Mouse (Mus musculus): ENCODE results near the gene Ntf3. TPM values are rescaled to one million over a fixed set of nuclear protein-coding genes. Genes with fewer than 3 reads are reported as not detected.

The Ntf3 gene
- total and polyA plus RNA-seq, 3 experiments, result not detected

DNA sequence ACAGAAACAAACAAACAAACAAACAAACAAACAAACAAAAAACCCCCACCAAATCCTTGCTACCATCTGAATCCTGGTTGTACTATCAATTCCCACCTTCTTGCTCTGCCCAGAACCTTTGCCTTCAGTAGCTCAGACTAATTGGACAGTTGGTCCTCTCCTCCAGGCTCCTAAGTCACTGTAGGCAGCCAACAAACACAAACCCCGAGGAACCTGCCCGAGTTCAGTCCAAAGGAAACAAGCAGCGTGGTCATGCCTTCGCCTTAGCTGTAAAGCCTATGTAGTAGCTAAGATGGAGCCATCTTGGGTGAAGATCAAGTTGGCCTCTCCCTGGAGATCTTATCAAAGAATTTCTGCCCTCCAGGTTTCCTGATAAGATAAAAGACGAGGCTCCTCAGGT, 113.6 kb downstream of the Ntf3 start:
- H3K9ac ChIP-seq (ENCODE audit: insufficient read depth, low read depth), result no peak overlapping the region
- H3K27ac ChIP-seq (ENCODE audit: insufficient read depth, low read depth), result no peak overlapping the region
- peaks cover 82% of the 10 kb centered on the region for H3K27me3 ChIP-seq (replicated peaks)
- H3K9me3 ChIP-seq (replicated peaks; ENCODE audit: low read length), result no peaks in the 10 kb centered on the region
- no peak overlapping the region for H3K4me2 ChIP-seq (ENCODE audit: insufficient read depth, low read depth, poor library complexity, severe bottlenecking)
- no peaks in the 10 kb centered on the region for H3K79me2 ChIP-seq (replicated peaks; ENCODE audit: control insufficient read depth, extremely low read depth, insufficient read depth, poor library complexity, severe bottlenecking)
- no peak for TF ChIP-seq RAD21 (IDR thresholded peaks at IDR 0.05; ENCODE audit: low read depth, low read length)
- TF ChIP-seq NRF1 (IDR thresholded peaks at IDR 0.05; ENCODE audit: low read depth, low read length), result no peak
- no peak for TF ChIP-seq NELFE (IDR thresholded peaks at IDR 0.05; ENCODE audit: low read depth, low read length)
- TF ChIP-seq ZNF384 (IDR thresholded peaks at IDR 0.05; ENCODE audit: low read depth, low read length), result no peak
- no peak for TF ChIP-seq POLR2A (IDR thresholded peaks at IDR 0.05; ENCODE audit: low read depth, low read length)
- no peak for TF ChIP-seq CHD2 (IDR thresholded peaks at IDR 0.05; ENCODE audit: low read length)
- dilution Hi-C loops (cut with MboI; ENCODE audit: extremely low pct_ligation_motif_present, extremely low pct_unique_long_range_greater_than_20kb, low sequenced_read_pairs) (no loop called here), in situ Hi-C loops (cut with MboI; ENCODE audit: low pct_ligation_motif_present, low pct_unique_long_range_greater_than_20kb, low sequenced_read_pairs) (no loop called here)
- H3K36me3 ChIP-seq (replicated peaks in 1 of 2; ENCODE audit: control insufficient read depth in 1 of 2, insufficient read depth in 1 of 2, low read length in 1 of 2), result no peaks in the 10 kb centered on the region
- H3K4me3 ChIP-seq (replicated peaks in 1 of 3; ENCODE audit: low read depth in 2 of 3, low read length in 2 of 3, poor library complexity in 1 of 3), result no peak overlapping the region
- no peak for DNase-seq (ENCODE audit: extremely low read depth)
- no peaks in the 10 kb centered on the region for H3K4me1 ChIP-seq (ENCODE audit: control insufficient read depth in 1 of 2, insufficient read depth in 2 of 2)
